Mouse (Mus musculus): ENCODE measurements at regions not wholly inside any gene's neighbourhood (a gene's known extent, or its start where the extent isn't known, plus 50 kb on each side); places are given as distances from the start of the nearest gene placed in this dataset.

DNA sequence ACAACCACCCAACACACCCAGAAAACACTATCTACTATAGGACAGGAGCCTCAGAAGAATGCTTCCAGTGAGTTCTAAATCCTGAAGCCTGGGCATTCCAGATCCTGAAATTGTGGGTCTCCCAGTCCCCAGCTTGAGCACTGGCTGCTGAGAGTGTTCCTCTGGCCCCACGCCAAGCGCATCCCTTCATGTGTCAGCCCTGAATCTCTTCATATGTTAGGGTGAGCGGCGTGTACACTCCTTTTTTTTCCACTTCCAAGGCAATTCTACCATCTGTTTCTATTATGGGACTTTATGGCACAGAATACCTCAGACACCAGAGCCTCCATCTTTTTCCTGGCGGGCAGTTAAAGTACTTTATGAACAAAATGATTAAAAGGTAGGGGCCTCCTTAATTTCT lies 451.8 kb downstream of the Tshz3 start:
- TF ChIP-seq CTCF (IDR thresholded peaks at IDR 0.05; ENCODE audit: low read depth, low read length) (no peak), POLR2A (IDR thresholded peaks at IDR 0.05; ENCODE audit: extremely low read depth, insufficient read depth, low read length) (no peak)

Data from liver, adult 2 months (tissue).